Comparison of ENCODE assay signal across 19 mouse cellular contexts in the genomic region with DNA sequence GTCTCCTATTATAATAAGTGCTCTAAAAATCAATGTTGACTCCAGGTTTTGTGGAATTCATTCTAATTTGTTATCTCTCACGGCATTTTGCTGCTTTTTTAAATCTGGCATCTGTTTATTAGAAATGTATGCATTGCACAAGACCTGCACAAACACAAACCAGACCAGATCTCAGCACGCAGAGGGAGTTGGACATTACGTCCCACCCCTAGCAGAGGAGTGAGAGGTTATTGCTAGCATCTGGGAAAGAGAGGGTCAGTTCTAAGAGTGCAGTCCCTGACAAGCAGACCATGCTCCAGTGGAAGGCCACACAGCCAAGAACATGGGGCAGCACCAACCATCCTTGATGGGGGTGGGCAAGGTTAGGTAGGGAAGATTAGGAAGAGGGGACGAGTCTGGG. TPM values are rescaled to one million over a fixed set of nuclear protein-coding genes. Genes with fewer than 3 reads are reported as not detected.
DNase-seq lines count a peak whose midpoint lies in the region; ATAC-seq and TF ChIP-seq lines count a peak whose summit lies in the region.
"Had no signal": no experiment of that assay in that cellular context is flagged by ENCODE, and none has a peak within 500 bp of the region (broad histone marks: within the 10 kb centered on the region; RNA-seq: fewer than 3 reads in every experiment).

No protein-coding gene starts in this region.

- peaks cover 14% of the 10 kb centered on the region for H3K36me3 ChIP-seq in hindbrain, embryonic 15.5 days
- H3K36me3 ChIP-seq in hindbrain, embryonic 16.5 days (ENCODE audit: control insufficient read depth, insufficient read depth, low read length): peaks cover 11% of the 10 kb centered on the region; the same call in 1 of the 2 replicates
- H3K36me3 ChIP-seq in lung, postnatal 0 days (ENCODE audit: insufficient read depth, low read length): peaks cover 11% of the 10 kb centered on the region; the same call in 1 of the 2 replicates

- peak; percentile 50 for DNase-seq in lung, postnatal 0 days (ENCODE audit: low spot score)
- no peak for DNase-seq in lung, postnatal 36 days
- DNase-seq in heart, adult 9 months (ENCODE audit: low spot score in 2 of 2): no peak
- DNase-seq: adrenal gland, adult 2 months; adrenal gland, postnatal 10 days; adrenal gland, postnatal 25 days; cerebellum, adult 11 months; cerebellum, adult 18-20 months; cerebellum, adult 8-10 months; cerebellum, adult 9-11 months; cerebellum, postnatal 36 days; embryo, embryonic 11 days had no signal

- ATAC-seq in hindbrain, embryonic 15.5 days (ENCODE audit: low FRiP score, low read depth): no peak
- no peak for ATAC-seq in hindbrain, embryonic 16.5 days
- peak; percentile 42 for ATAC-seq in lung, postnatal 0 days

- peak overlapping the region; percentile 34; the same call in 1 of the 2 replicates for H3K27ac ChIP-seq in hindbrain, embryonic 15.5 days (replicated peaks)
- H3K27ac ChIP-seq in hindbrain, embryonic 16.5 days (ENCODE audit: low read depth, low read length): no peak overlapping the region
- no peak overlapping the region for H3K27ac ChIP-seq in lung, postnatal 0 days (ENCODE audit: low read length)
- H3K27ac ChIP-seq: embryonic facial prominence, embryonic 13.5 days; embryonic facial prominence, embryonic 15.5 days; forebrain, embryonic 10.5 days; forebrain, embryonic 12.5 days had no signal

- H3K9ac ChIP-seq in hindbrain, embryonic 15.5 days: no peak overlapping the region
- no peak overlapping the region for H3K9ac ChIP-seq in hindbrain, embryonic 16.5 days (ENCODE audit: low read depth, low read length)
- no peak overlapping the region for H3K9ac ChIP-seq in lung, postnatal 0 days (replicated peaks; ENCODE audit: low read depth)
- H3K9ac ChIP-seq: embryonic facial prominence, embryonic 13.5 days; embryonic facial prominence, embryonic 15.5 days; forebrain, embryonic 12.5 days had no signal

- no peak overlapping the region for H3K4me3 ChIP-seq in hindbrain, embryonic 15.5 days
- H3K4me3 ChIP-seq in hindbrain, embryonic 16.5 days (ENCODE audit: low read length): no peak overlapping the region
- no peak overlapping the region for H3K4me3 ChIP-seq in lung, postnatal 0 days (ENCODE audit: low read depth, low read length)
- H3K4me3 ChIP-seq: embryonic facial prominence, embryonic 13.5 days; embryonic facial prominence, embryonic 15.5 days; erythroblast, embryonic 14.5 days; forebrain, embryonic 10.5 days; forebrain, embryonic 12.5 days had no signal

- peaks cover 5% of the 10 kb centered on the region; the same call in 1 of the 2 replicates for H3K4me1 ChIP-seq in hindbrain, embryonic 15.5 days (replicated peaks)
- no peaks in the 10 kb centered on the region for H3K4me1 ChIP-seq in hindbrain, embryonic 16.5 days (ENCODE audit: control insufficient read depth, insufficient read depth, low read depth, low read length)
- H3K4me1 ChIP-seq in lung, postnatal 0 days (ENCODE audit: insufficient read depth, low read depth, low read length): no peaks in the 10 kb centered on the region; the same call in 1 of the 2 replicates
- H3K4me1 ChIP-seq: forebrain, embryonic 10.5 days; forebrain, embryonic 12.5 days had no signal

- H3K27me3 ChIP-seq in hindbrain, embryonic 15.5 days: no peaks in the 10 kb centered on the region
- H3K27me3 ChIP-seq in hindbrain, embryonic 16.5 days (replicated peaks; ENCODE audit: control insufficient read depth, insufficient read depth, low read length): no peaks in the 10 kb centered on the region
- no peaks in the 10 kb centered on the region for H3K27me3 ChIP-seq in lung, postnatal 0 days (replicated peaks; ENCODE audit: insufficient read depth, low read length)
- H3K27me3 ChIP-seq: embryonic facial prominence, embryonic 13.5 days; embryonic facial prominence, embryonic 15.5 days; forebrain, embryonic 12.5 days had no signal

- WGBS in hindbrain, embryonic 15.5 days: 84% methylated on average over 4 of the region's 4 CpGs
- WGBS in hindbrain, embryonic 16.5 days: 82% methylated on average over 4 of the region's 4 CpGs
- 64% methylated on average over 4 of the region's 4 CpGs for WGBS in lung, postnatal 0 days

- H3K9me3 ChIP-seq in hindbrain, embryonic 15.5 days: no peaks in the 10 kb centered on the region
- H3K9me3 ChIP-seq in hindbrain, embryonic 16.5 days (ENCODE audit: control insufficient read depth, low read length): no peaks in the 10 kb centered on the region
- no peaks in the 10 kb centered on the region for H3K9me3 ChIP-seq in lung, postnatal 0 days (ENCODE audit: low read length)
- H3K9me3 ChIP-seq: embryonic facial prominence, embryonic 13.5 days; embryonic facial prominence, embryonic 15.5 days; forebrain, embryonic 10.5 days; forebrain, embryonic 12.5 days had no signal

- TF ChIP-seq CTCF in lung, postnatal 0 days (IDR thresholded peaks at IDR 0.05): no peak

- H3K4me2 ChIP-seq in hindbrain, embryonic 15.5 days: no peak overlapping the region
- no peak overlapping the region for H3K4me2 ChIP-seq in hindbrain, embryonic 16.5 days (ENCODE audit: low read length)
- H3K4me2 ChIP-seq in lung, postnatal 0 days (replicated peaks; ENCODE audit: low read depth, low read length): no peak overlapping the region
- H3K4me2 ChIP-seq: embryonic facial prominence, embryonic 13.5 days; embryonic facial prominence, embryonic 15.5 days; forebrain, embryonic 12.5 days had no signal

- peak; percentile 12; the same call in 1 of the 2 replicates for TF ChIP-seq EP300 in lung, postnatal 0 days (IDR thresholded peaks at IDR 0.05)

RNA-seq across cellular contexts. Expression of gene Ikbke, which starts 5.2 kb away (rescaled TPM):
- polyA plus RNA-seq in hindbrain, embryonic 15.5 days (2015; fragmentation: Nextera tagmentation; extraction: Ambion mirVana): 1.2 and 2.3 TPM in 2 replicates
- polyA plus RNA-seq in hindbrain, embryonic 16.5 days (2015; fragmentation: Nextera tagmentation; extraction: Ambion mirVana): 0.76 and 1.3 TPM in 2 replicates
- polyA plus RNA-seq in lung, postnatal 0 days (2015; fragmentation: Nextera tagmentation; extraction: Ambion mirVana): 2.9 and 4.1 TPM in 2 replicates
- polyA plus RNA-seq: erythroblast, embryonic 14.5 days had no signal

RNA-seq across cellular contexts. Expression of gene Rassf5, which starts 39.6 kb away (rescaled TPM):
- 4.8 and 5.7 TPM in 2 replicates for polyA plus RNA-seq in hindbrain, embryonic 15.5 days (2015; fragmentation: Nextera tagmentation; extraction: Ambion mirVana)
- polyA plus RNA-seq in hindbrain, embryonic 16.5 days (2015; fragmentation: Nextera tagmentation; extraction: Ambion mirVana): 5.5 and 6.7 TPM in 2 replicates
- polyA plus RNA-seq in lung, postnatal 0 days (2015; fragmentation: Nextera tagmentation; extraction: Ambion mirVana): 7.5 and 8.3 TPM in 2 replicates
- polyA plus RNA-seq: erythroblast, embryonic 14.5 days had no signal
